Mouse (Mus musculus) cerebellum, adult 2 months (tissue): Measurements from ENCODE around the gene Man1c1. TPM values are rescaled to one million over a fixed set of nuclear protein-coding genes. Genes with fewer than 3 reads are reported as not detected.

Experiments
- DNase-seq, 2 experiments: peaks; one replicate each; pipeline ENCODE4 v3.0.0; 2021
- H3K27ac ChIP-seq: fragments of 200-500 bp; 2 replicates; pipeline ENCODE4 v1.5.1; 2012; ENCODE audit warnings: low read length, control low read depth, inconsistent platforms; ENCODE audit not compliant: insufficient read depth
- H3K27me3 ChIP-seq: fragments of 200-500 bp; 2 replicates; pipeline ENCODE4 v1.6.1; 2012; ENCODE audit warnings: inconsistent platforms, mild to moderate bottlenecking, low read length, moderate library complexity; ENCODE audit not compliant: control insufficient read depth, insufficient read depth
- H3K4me1 ChIP-seq: fragments of 200-500 bp; 2 replicates; pipeline ENCODE4 v1.6.1; 2011; ENCODE audit warnings: low read length; ENCODE audit not compliant: control insufficient read depth, insufficient read depth
- H3K4me3 ChIP-seq: fragments of 200-500 bp; replicated peaks from 2 replicates; pipeline ENCODE3; 2011; ENCODE audit warnings: mild to moderate bottlenecking, low read depth, low read length, control low read depth; ENCODE audit not compliant: insufficient read depth
- CTCF ChIP-seq: fragments of 200-500 bp; IDR thresholded peaks from 2 replicates; pipeline ENCODE4 v1.5.1; 2011; ENCODE audit warnings: low read depth, mild to moderate bottlenecking, control low read depth, low read length, moderate library complexity, borderline replicate concordance; ENCODE audit not compliant: insufficient read depth
- POLR2A ChIP-seq: fragments of 200-500 bp; IDR thresholded peaks from 2 replicates; pipeline ENCODE4 v1.6.1; 2011; ENCODE audit warnings: low read length, control low read depth, borderline replicate concordance; ENCODE audit not compliant: insufficient read depth
- WGBS: fragments of 180-500 bp; shearing (Covaris S2); methylation state at CpG from one replicate; pipeline ENCODE4 v1.1.7; 2018; 5-methylcytosine and 5-hydroxymethylcytosine counted together
- polyA plus RNA-seq: library from polyadenylated mRNA; depleted of rRNA; stranded (reverse); fragments of >200 nt; gene quantifications from 2 replicates; pipeline ENCODE4 v1.2.3, GENCODE M21; 2012

The Man1c1 gene
- polyA plus RNA-seq, 1 experiment = 30.1 TPM

DNA sequence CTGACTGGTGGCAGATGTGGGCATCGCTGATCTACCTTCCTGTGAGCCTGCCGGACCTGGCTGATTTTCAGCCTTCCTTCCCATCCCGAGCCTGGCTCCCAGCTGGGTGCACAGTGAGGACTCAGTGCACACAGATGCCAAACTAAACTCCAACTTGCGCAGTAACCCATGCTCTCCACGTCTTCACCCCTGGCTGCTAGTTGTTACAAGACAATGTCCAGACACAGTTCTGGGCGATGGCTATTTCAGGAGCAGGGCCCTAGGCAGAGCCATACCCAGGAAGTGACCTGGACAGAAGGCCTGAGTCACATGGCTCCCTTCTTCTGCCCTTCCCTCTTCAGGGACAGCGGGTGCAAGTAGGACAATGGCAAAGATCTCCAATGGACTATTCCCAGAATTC, 76.0 kb downstream of the Man1c1 start:
- peak; percentile 45 to 50 for DNase-seq
- no peak for TF ChIP-seq CTCF
- TF ChIP-seq POLR2A = no peak
- Histone ChIP-seq H3K27ac (peak overlapping the region; percentile 6; the same call in 1 of the 2 replicates), H3K4me1 (peaks cover 45% of the 10 kb centered on the region), H3K27me3 (no peaks in the 10 kb centered on the region), H3K4me3 (no peak overlapping the region)
- WGBS = 13% methylated on average over 7 of the region's 7 CpGs

GRCm38 (mm10) chr4:134626883-134627282, 77.2 kb downstream of the Man1c1 start:
- Histone ChIP-seq H3K4me3 (no peak overlapping the region), H3K27ac (no peak overlapping the region), H3K27me3 (no peaks in the 10 kb centered on the region), H3K4me1 (peaks cover 39% of the 10 kb centered on the region)
- TF ChIP-seq CTCF (no peak), POLR2A (no peak)
- no peak for DNase-seq
- 77% methylated on average over 2 of the region's 2 CpGs for WGBS

- Histone ChIP-seq H3K4me3 (no peak overlapping the region), H3K27ac (no peak overlapping the region), H3K4me1 (peaks cover 36% of the 10 kb centered on the region), H3K27me3 (no peaks in the 10 kb centered on the region)
- TF ChIP-seq CTCF (no peak), POLR2A (no peak)
- 78% methylated on average over 4 of the region's 4 CpGs for WGBS
- no peak for DNase-seq
Observed at GRCm38 (mm10) chr4:134626350-134626749, 77.7 kb downstream of the Man1c1 start.

DNA sequence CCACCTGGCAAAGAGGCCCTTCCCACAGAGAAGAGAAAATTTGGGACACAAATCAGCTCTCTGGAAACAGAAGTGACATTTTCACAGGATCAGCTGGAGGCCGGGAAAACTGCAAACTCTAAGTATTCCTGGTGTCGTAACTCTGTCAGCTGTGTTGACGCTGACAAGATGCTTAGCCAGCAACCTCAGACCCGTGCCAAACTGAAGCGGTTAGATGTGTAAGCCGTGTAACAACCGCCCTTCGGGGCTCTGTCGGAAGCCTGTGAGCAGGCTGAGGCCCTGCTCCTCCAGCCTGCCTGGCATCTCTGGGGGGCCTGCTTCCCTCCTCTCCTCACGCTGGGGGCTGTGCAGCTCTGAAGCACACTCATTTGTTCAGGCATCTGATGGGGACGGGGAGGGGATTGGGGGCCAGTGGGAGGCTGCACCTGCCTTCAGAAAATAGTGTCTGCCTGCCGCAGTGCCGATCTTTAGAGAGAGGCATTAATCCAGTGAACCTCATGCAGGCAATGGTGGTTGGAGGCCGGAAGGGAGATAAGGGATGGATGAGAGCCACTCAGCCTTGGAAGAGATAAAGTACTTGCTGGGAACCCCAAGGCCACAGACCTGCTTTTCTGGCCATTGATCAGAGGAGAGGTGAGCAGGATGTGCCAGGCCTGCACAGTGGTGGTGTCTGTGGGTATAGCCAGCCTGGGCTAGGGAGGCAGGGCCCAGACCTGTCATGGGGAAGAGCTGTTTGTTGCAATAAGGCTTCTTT, 79.8 kb downstream of the Man1c1 start:
- peak overlapping the region; percentile 45 for H3K27ac ChIP-seq
- peak; percentile 44 to 47 for DNase-seq
- TF ChIP-seq CTCF (no peak), POLR2A (no peak)
- no peaks in the 10 kb centered on the region for H3K27me3 ChIP-seq
- H3K4me1 ChIP-seq = peaks cover 48% of the 10 kb centered on the region
- no peak overlapping the region for H3K4me3 ChIP-seq
- WGBS = 16% methylated on average over 14 of the region's 14 CpGs

- Histone ChIP-seq H3K27me3 (no peaks in the 10 kb centered on the region), H3K4me3 (no peak overlapping the region), H3K4me1 (peaks cover 38% of the 10 kb centered on the region), H3K27ac (no peak overlapping the region)
- WGBS = 80% methylated on average over 9 of the region's 9 CpGs
- TF ChIP-seq POLR2A = no peak
- TF ChIP-seq CTCF = no peak
- no peak for DNase-seq
Observed at GRCm38 (mm10) chr4:134621695-134622094, 82.4 kb downstream of the Man1c1 start.

DNA sequence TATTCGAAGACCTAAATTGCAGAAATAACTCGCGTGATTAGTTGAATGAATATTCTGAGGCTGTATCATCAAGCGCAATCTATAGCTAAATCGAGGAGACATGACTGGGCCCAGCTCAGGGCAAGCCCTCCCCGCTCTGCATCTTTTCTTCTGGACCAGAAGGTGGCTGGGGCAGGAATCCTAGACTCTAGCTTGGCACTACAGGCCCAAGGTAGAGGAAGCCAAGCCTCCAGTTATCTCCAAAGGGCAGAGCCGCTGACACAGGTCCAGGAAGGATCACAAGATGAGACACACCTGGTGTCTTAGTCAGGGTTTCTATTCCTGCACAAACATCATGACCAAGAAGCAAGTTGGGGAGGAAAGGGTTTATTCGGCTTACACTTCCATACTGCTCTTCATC, 83.8 kb downstream of the Man1c1 start:
- DNase-seq = peak in 1 of 2 experiments; percentile 62
- H3K4me1 ChIP-seq = peaks cover 36% of the 10 kb centered on the region
- peak overlapping the region; percentile 51 for H3K27ac ChIP-seq
- no peak overlapping the region for H3K4me3 ChIP-seq
- 53% methylated on average over 8 of the region's 8 CpGs for WGBS
- TF ChIP-seq CTCF = no peak
- TF ChIP-seq POLR2A = no peak
- H3K27me3 ChIP-seq = no peaks in the 10 kb centered on the region

GRCm38 (mm10) chr4:134619489-134619870, 84.6 kb downstream of the Man1c1 start:
- Histone ChIP-seq H3K27ac (peak overlapping the region; percentile 51), H3K4me1 (peaks cover 37% of the 10 kb centered on the region), H3K27me3 (no peaks in the 10 kb centered on the region), H3K4me3 (no peak overlapping the region)
- TF ChIP-seq CTCF (no peak), POLR2A (no peak)
- DNase-seq = peak in 1 of 2 experiments; percentile 56
- WGBS = 26% methylated on average over 10 of the region's 10 CpGs

- 48% methylated on average over 13 of the region's 13 CpGs for WGBS
- H3K27ac ChIP-seq = peak overlapping the region; percentile 51
- TF ChIP-seq POLR2A = no peak
- TF ChIP-seq CTCF = no peak
- H3K4me1 ChIP-seq = peaks cover 34% of the 10 kb centered on the region
- no peak for DNase-seq
- H3K27me3 ChIP-seq = no peaks in the 10 kb centered on the region
- no peak overlapping the region for H3K4me3 ChIP-seq
Observed at GRCm38 (mm10) chr4:134618810-134619488, 85.1 kb downstream of the Man1c1 start.
